Mouse (Mus musculus): ENCODE results near the gene Kdr. TPM values are rescaled to one million over a fixed set of nuclear protein-coding genes. Genes with fewer than 3 reads are reported as not detected.

Kdr gene
- total and polyA plus RNA-seq, 2 experiments from 2014 or later = 12.9 to 20.1 TPM

DNA sequence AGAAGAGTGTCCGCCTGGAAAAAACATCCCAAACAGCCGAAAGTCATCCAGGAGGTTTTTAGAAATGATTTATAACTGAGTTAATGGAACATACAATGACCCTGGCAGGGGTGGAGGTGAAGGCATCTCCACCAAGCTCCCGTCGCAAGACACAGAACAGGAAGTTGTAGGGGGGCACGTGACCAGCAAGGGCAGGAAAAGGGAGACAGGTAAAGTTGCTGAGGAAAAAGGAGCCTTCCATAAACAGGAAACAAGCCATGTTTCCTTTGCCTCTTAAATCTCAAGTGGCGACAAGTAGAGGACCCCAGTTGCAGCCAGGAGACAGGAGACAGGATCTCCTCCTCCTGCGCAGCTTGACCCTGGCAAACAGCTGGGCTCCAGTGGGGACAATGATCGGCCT lies 37.8 kb upstream of the Kdr start:
- no peak for DNase-seq (ENCODE audit: low spot score)
- Histone ChIP-seq H3K27ac (no peak overlapping the region), H3K27me3 (ENCODE audit: insufficient read depth, low read length) (no peaks in the 10 kb centered on the region), H3K4me2 (ENCODE audit: low read depth, low read length) (no peak overlapping the region), H3K9ac (replicated peaks; ENCODE audit: low read length) (no peak overlapping the region), H3K4me3 (ENCODE audit: low read length) (no peak overlapping the region), H3K4me1 (ENCODE audit: insufficient read depth, low read length) (no peaks in the 10 kb centered on the region), H3K9me3 (ENCODE audit: low read length) (no peaks in the 10 kb centered on the region), H3K36me3 (ENCODE audit: insufficient read depth, low read length) (no peaks in the 10 kb centered on the region)
- WGBS = 80% methylated on average over 8 of the region's 8 CpGs
- no peak for TF ChIP-seq CTCF (IDR thresholded peaks at IDR 0.05; ENCODE audit: low read depth)
- ATAC-seq = no peak

GRCm38 (mm10) chr5:76013881-76014431 lies 35.7 kb upstream of the Kdr start:
- Histone ChIP-seq H3K27me3 (ENCODE audit: insufficient read depth, low read length) (no peaks in the 10 kb centered on the region), H3K9ac (replicated peaks; ENCODE audit: low read length) (no peak overlapping the region), H3K9me3 (ENCODE audit: low read length) (no peaks in the 10 kb centered on the region), H3K27ac (no peak overlapping the region), H3K36me3 (ENCODE audit: insufficient read depth, low read length) (no peaks in the 10 kb centered on the region), H3K4me3 (ENCODE audit: low read length) (no peak overlapping the region), H3K4me1 (ENCODE audit: insufficient read depth, low read length) (no peaks in the 10 kb centered on the region), H3K4me2 (ENCODE audit: low read depth, low read length) (no peak overlapping the region)
- 64% methylated on average over 7 of the region's 7 CpGs for WGBS
- TF ChIP-seq CTCF (IDR thresholded peaks at IDR 0.05; ENCODE audit: low read depth) = no peak
- ATAC-seq = no peak
- no peak for DNase-seq (ENCODE audit: low spot score)

- no peak for DNase-seq (ENCODE audit: low spot score)
- H3K4me3 ChIP-seq (ENCODE audit: low read length) = no peak overlapping the region
- H3K36me3 ChIP-seq (ENCODE audit: insufficient read depth, low read length) = no peaks in the 10 kb centered on the region
- no peaks in the 10 kb centered on the region for H3K4me1 ChIP-seq (ENCODE audit: insufficient read depth, low read length)
- TF ChIP-seq CTCF (IDR thresholded peaks at IDR 0.05; ENCODE audit: low read depth) = no peak
- no peak overlapping the region for H3K27ac ChIP-seq
- no peaks in the 10 kb centered on the region for H3K9me3 ChIP-seq (ENCODE audit: low read length)
- H3K4me2 ChIP-seq (ENCODE audit: low read depth, low read length) = no peak overlapping the region
- no peaks in the 10 kb centered on the region for H3K27me3 ChIP-seq (ENCODE audit: insufficient read depth, low read length)
- WGBS = 72% methylated on average over 7 of the region's 7 CpGs
- ATAC-seq = no peak
- H3K9ac ChIP-seq (replicated peaks; ENCODE audit: low read length) = no peak overlapping the region
Observed at GRCm38 (mm10) chr5:76006403-76006802, 28.1 kb upstream of the Kdr start.

DNA sequence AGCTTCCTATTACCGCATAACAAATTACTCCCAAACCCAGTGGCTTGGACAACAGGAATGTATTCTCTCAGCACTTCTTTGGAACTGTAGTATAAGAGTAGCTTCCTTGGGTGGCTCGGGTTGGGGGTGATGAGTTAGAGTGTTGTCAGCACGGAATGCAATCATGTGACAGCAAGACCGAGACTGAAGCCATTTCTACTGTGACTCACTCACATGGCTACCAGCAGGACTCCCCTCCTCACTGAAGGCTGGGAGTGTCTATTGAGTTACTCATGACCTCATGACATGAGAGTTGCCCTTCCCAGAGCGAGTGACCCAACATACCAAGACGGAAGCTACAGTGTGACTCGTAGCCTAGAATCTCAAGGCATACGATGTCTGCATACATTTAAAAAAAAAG lies 12.0 kb upstream of the Kdr start:
- no peak overlapping the region for H3K27ac ChIP-seq
- no peaks in the 10 kb centered on the region for H3K4me1 ChIP-seq (ENCODE audit: insufficient read depth, low read length)
- no peak overlapping the region for H3K4me3 ChIP-seq (ENCODE audit: low read length)
- no peaks in the 10 kb centered on the region for H3K36me3 ChIP-seq (ENCODE audit: insufficient read depth, low read length)
- no peak for TF ChIP-seq CTCF (IDR thresholded peaks at IDR 0.05; ENCODE audit: low read depth)
- DNase-seq (ENCODE audit: low spot score) = no peak
- no peaks in the 10 kb centered on the region for H3K27me3 ChIP-seq (ENCODE audit: insufficient read depth, low read length)
- WGBS = 84% methylated on average over 8 of the region's 8 CpGs
- no peaks in the 10 kb centered on the region for H3K9me3 ChIP-seq (ENCODE audit: low read length)
- H3K9ac ChIP-seq (replicated peaks; ENCODE audit: low read length) = no peak overlapping the region
- ATAC-seq = no peak
- H3K4me2 ChIP-seq (ENCODE audit: low read depth, low read length) = no peak overlapping the region

- Histone ChIP-seq H3K9ac (replicated peaks; ENCODE audit: low read length) (no peak overlapping the region), H3K9me3 (ENCODE audit: low read length) (no peaks in the 10 kb centered on the region), H3K27me3 (ENCODE audit: insufficient read depth, low read length) (no peaks in the 10 kb centered on the region), H3K4me1 (ENCODE audit: insufficient read depth, low read length) (no peaks in the 10 kb centered on the region), H3K27ac (no peak overlapping the region), H3K4me2 (ENCODE audit: low read depth, low read length) (no peak overlapping the region), H3K4me3 (ENCODE audit: low read length) (no peak overlapping the region), H3K36me3 (ENCODE audit: insufficient read depth, low read length) (no peaks in the 10 kb centered on the region)
- 82% methylated on average over 8 of the region's 8 CpGs for whole genome bisulfite sequencing
- ATAC-seq (no peak), DNase-seq (ENCODE audit: low spot score) (no peak)
- no peak for TF ChIP-seq CTCF (IDR thresholded peaks at IDR 0.05; ENCODE audit: low read depth)
Observed at GRCm38 (mm10) chr5:75987530-75987929, 9.3 kb upstream of the Kdr start.

DNA sequence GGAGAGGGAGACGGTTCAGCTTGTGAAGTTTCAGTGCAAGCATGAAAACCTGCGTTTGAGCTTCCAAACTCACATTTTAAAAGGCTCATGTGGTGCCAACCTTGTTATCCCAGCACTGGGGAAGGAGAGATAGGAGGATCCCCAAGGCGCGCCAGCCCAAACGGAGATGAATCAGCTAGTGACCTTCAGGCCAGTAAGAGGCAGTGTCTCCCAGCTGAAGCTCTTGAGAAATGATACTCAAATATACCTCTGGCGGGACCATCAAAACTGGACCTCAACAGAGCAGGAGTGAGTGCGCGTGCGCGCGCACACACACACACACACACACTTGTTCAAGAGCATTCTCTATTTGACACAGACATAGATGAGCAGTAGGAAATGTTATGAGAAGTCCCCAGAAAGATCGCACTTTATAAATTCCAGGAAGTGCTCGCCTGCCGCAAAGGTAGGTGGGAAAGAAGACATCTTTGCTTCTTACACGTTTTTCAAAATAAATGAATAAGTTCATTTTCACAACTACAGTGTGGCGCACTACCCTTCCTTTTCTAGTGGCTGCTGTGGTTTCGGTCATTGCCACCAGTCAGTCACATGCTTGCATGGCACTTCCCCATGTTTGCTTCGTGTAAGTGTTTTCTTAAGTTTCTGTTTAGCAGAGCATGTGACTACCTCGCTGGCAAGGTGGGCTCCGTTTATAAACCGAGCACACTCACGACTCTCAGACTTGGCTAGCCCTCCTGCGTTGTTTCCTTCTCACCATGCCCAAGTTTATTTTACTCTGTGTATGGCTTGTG lies 2.5 kb upstream of the Kdr start:
- Histone ChIP-seq H3K4me2 (ENCODE audit: low read depth, low read length) (no peak overlapping the region), H3K4me1 (ENCODE audit: insufficient read depth, low read length) (0 out of 2 replicates have a peak, but pooled peaks cover 5% of the 10 kb centered on the region), H3K9ac (replicated peaks; ENCODE audit: low read length) (no peak overlapping the region), H3K27ac (no peak overlapping the region), H3K4me3 (ENCODE audit: low read length) (no peak overlapping the region), H3K9me3 (ENCODE audit: low read length) (no peaks in the 10 kb centered on the region), H3K36me3 (ENCODE audit: insufficient read depth, low read length) (no peaks in the 10 kb centered on the region), H3K27me3 (ENCODE audit: insufficient read depth, low read length) (no peaks in the 10 kb centered on the region; the same call in 1 of the 2 replicates)
- ATAC-seq (no peak), DNase-seq (ENCODE audit: low spot score) (no peak)
- TF ChIP-seq CTCF (IDR thresholded peaks at IDR 0.05; ENCODE audit: low read depth) = no peak
- 70% methylated on average over 23 of the region's 23 CpGs for WGBS

DNA sequence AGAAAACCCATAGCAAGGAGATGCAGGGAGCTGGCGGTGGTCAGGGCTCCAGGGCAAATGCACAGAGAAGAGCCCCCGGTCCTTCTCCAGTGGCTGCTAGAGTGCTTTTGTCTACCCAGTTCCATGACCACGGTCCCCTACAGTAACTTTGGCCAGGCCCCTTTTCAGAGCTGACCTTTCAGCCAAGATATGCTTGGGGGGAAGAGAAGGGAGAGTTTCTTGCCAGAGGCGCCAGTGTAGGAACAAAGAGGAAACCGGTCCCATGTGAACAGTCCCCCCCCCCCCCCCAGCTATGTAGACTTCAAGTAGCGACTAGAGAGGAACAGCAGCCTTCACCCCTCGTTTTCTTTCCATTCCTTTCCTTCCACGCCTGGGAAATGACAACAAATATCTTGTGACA lies 850 bp upstream of the Kdr start:
- ATAC-seq (no peak; the same call in 1 of the 2 replicates), DNase-seq (ENCODE audit: low spot score) (no peak)
- peak overlapping the region; percentile 100 for H3K4me2 ChIP-seq (ENCODE audit: low read depth, low read length)
- H3K27me3 ChIP-seq (ENCODE audit: insufficient read depth, low read length) = peaks cover 2% of the 10 kb centered on the region; the same call in 1 of the 2 replicates
- no peak for TF ChIP-seq CTCF (IDR thresholded peaks at IDR 0.05; ENCODE audit: low read depth)
- 0 out of 2 replicates have a peak, but pooled peaks cover 5% of the 10 kb centered on the region for H3K4me1 ChIP-seq (ENCODE audit: insufficient read depth, low read length)
- H3K27ac ChIP-seq = no peak overlapping the region
- H3K36me3 ChIP-seq (ENCODE audit: insufficient read depth, low read length) = no peaks in the 10 kb centered on the region
- no peak overlapping the region for H3K9ac ChIP-seq (replicated peaks; ENCODE audit: low read length)
- no peaks in the 10 kb centered on the region for H3K9me3 ChIP-seq (ENCODE audit: low read length)
- 14% methylated on average over 8 of the region's 8 CpGs for WGBS
- peak overlapping the region; percentile 66 for H3K4me3 ChIP-seq (ENCODE audit: low read length)
